ENCODE assay signal across 8 mouse cellular contexts in the genomic region with DNA sequence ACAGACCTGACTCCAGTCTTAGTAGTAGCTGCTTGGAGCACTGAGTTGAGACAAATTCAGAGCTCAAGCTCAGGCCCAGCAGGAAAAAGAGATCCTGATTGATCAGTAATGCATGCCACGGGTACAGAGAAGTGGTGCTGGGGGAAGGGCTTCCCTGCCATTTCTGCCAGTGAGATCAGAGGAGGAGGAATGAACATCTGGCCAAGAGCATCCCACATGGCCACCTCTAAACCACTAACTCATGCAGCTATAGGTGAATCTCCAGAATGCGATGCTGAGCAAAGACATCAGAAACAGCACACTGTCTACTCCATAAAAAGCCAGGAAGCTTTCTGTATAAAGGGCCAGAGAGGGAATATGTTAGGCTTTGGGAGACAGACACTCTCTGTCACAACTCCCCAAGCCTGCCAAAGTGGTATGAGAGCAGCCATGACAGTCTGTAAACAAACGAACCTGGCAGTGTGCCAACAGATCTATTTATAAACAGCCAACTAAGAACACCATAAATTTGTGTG. TPM values are rescaled to one million over a fixed set of nuclear protein-coding genes. Genes with fewer than 3 reads are reported as not detected.
DNase-seq lines count a peak whose midpoint lies in the region.

No protein-coding gene starts in this region.

- DNase-seq in adrenal gland, postnatal 14 days, result peak; percentile 4
- no peak for DNase-seq in adrenal gland, postnatal 36 days
- DNase-seq in right cerebral cortex, adult 18-20 months, result peak; percentile 36
- no peak for DNase-seq in right cerebral cortex, postnatal 25 days
- DNase-seq in layer of hippocampus, postnatal 10 days (ENCODE audit: low spot score in 2 of 2), result peak; percentile 18 to 28
- DNase-seq in right cerebral cortex, postnatal 36 days (ENCODE audit: low spot score in 2 of 2), result peak; percentile 15 to 16
- no peak for DNase-seq in ovary, postnatal 36 days (ENCODE audit: low spot score)
- no peak for DNase-seq in gastrocnemius, postnatal 4 days (ENCODE audit: low spot score in 2 of 2)

RNA-seq across cellular contexts. Expression of a gene that starts 33.8 kb away (rescaled TPM):
- total RNA-seq in adrenal gland, postnatal 14 days (2021), result 2.2 and 3.4 TPM in 2 replicates
- total RNA-seq in adrenal gland, postnatal 36 days (2021), result 1 to 10 TPM; 1.6 to 1.7 TPM
- total RNA-seq in layer of hippocampus, postnatal 10 days (2021), result 10 to 100 TPM; 32.5 to 35.1 TPM
- total RNA-seq in gastrocnemius, postnatal 4 days (2021), result 1 to 10 TPM; 3.3 to 4.3 TPM

Comparison
In these comparisons a context has a peak if more than half of its experiments do, and no peak if none do; other contexts are left out.
1. DNase-seq: peak in adrenal gland, postnatal 14 days (single experiment), right cerebral cortex, adult 18-20 months (single experiment), layer of hippocampus, postnatal 10 days (2 of 2) and right cerebral cortex, postnatal 36 days (2 of 2); none in adrenal gland, postnatal 36 days (0 of 2), right cerebral cortex, postnatal 25 days (single experiment), ovary, postnatal 36 days (single experiment) and gastrocnemius, postnatal 4 days (0 of 2).